Mouse (Mus musculus): Measurements from ENCODE around the gene Sowaha. TPM values are rescaled to one million over a fixed set of nuclear protein-coding genes. Genes with fewer than 3 reads are reported as not detected.

Sowaha gene
- 0.31 and 0.42 TPM in 2 replicates for polyA plus RNA-seq (2015; fragmentation: Nextera tagmentation; extraction: Ambion mirVana)

GRCm38 (mm10) chr11:53479783-53480301 is at the start of gene Sowaha, which contains the start of gene Gm9945:
Sowaha (minus strand) TSS chr11:53480274.
Gm9945 (plus strand) TSS chr11:53480166.
- Histone ChIP-seq H3K4me3 (replicated peaks) (peak within 1 kb of the TSS; percentile 46), H3K9me3 (no peaks in the 10 kb centered on the region), H3K36me3 (no peaks in the 10 kb centered on the region), H3K27ac (no peak within 1 kb of the TSS), H3K4me2 (replicated peaks) (peak within 1 kb of the TSS; percentile 69), H3K4me1 (replicated peaks) (peaks cover 35% of the 10 kb centered on the region), H3K27me3 (peaks cover 80% of the 10 kb centered on the region), H3K9ac (replicated peaks) (peak within 1 kb of the TSS; percentile 56; the same call in 1 of the 2 replicates)
- peak; percentile 49 for ATAC-seq
- 5% methylated on average over 40 of the region's 40 CpGs for WGBS

- Histone ChIP-seq H3K27me3 (no peaks in the 10 kb centered on the region), H3K9ac (replicated peaks) (no peak overlapping the region), H3K36me3 (peaks cover 7% of the 10 kb centered on the region), H3K4me2 (replicated peaks) (no peak overlapping the region), H3K4me3 (replicated peaks) (no peak overlapping the region), H3K4me1 (replicated peaks) (0 out of 2 replicates have a peak, but pooled peaks cover 3% of the 10 kb centered on the region), H3K9me3 (no peaks in the 10 kb centered on the region), H3K27ac (no peak overlapping the region)
- 69% methylated on average over 6 of the region's 6 CpGs for WGBS
- no peak for ATAC-seq
Observed at GRCm38 (mm10) chr11:53529253-53529557, 49.1 kb upstream of the Sowaha start.

GRCm38 (mm10) chr11:53528397-53529252 is 48.6 kb upstream of the Sowaha start:
- no peak overlapping the region for H3K4me3 ChIP-seq (replicated peaks)
- H3K9me3 ChIP-seq = no peaks in the 10 kb centered on the region
- no peak overlapping the region for H3K9ac ChIP-seq (replicated peaks)
- WGBS = 84% methylated on average over 9 of the region's 9 CpGs
- H3K27ac ChIP-seq = no peak overlapping the region
- ATAC-seq = no peak
- 0 out of 2 replicates have a peak, but pooled peaks cover 8% of the 10 kb centered on the region for H3K4me1 ChIP-seq (replicated peaks)
- peaks cover 2% of the 10 kb centered on the region; the same call in 1 of the 2 replicates for H3K36me3 ChIP-seq
- no peaks in the 10 kb centered on the region for H3K27me3 ChIP-seq
- no peak overlapping the region for H3K4me2 ChIP-seq (replicated peaks)

- Histone ChIP-seq H3K9me3 (no peaks in the 10 kb centered on the region), H3K4me1 (replicated peaks) (peaks cover 21% of the 10 kb centered on the region), H3K4me2 (replicated peaks) (no peak overlapping the region), H3K27me3 (0 out of 2 replicates have a peak, but pooled peaks cover 2% of the 10 kb centered on the region), H3K9ac (replicated peaks) (no peak overlapping the region), H3K27ac (no peak overlapping the region), H3K4me3 (replicated peaks) (no peak overlapping the region), H3K36me3 (no peaks in the 10 kb centered on the region)
- 46% methylated on average over 4 of the region's 4 CpGs for WGBS
- ATAC-seq = no peak
Observed at GRCm38 (mm10) chr11:53525461-53525860, 45.4 kb upstream of the Sowaha start.

GRCm38 (mm10) chr11:53524905-53525304 is 44.8 kb upstream of the Sowaha start:
- no peaks in the 10 kb centered on the region for H3K36me3 ChIP-seq
- 0 out of 2 replicates have a peak, but pooled peaks cover 2% of the 10 kb centered on the region for H3K27me3 ChIP-seq
- H3K4me3 ChIP-seq (replicated peaks) = no peak overlapping the region
- H3K4me2 ChIP-seq (replicated peaks) = no peak overlapping the region
- H3K4me1 ChIP-seq (replicated peaks) = peaks cover 27% of the 10 kb centered on the region
- WGBS = 64% methylated on average over 6 of the region's 6 CpGs
- ATAC-seq = no peak
- no peaks in the 10 kb centered on the region for H3K9me3 ChIP-seq
- H3K9ac ChIP-seq (replicated peaks) = no peak overlapping the region
- H3K27ac ChIP-seq = no peak overlapping the region

- Histone ChIP-seq H3K4me1 (replicated peaks) (peaks cover 29% of the 10 kb centered on the region), H3K27ac (no peak overlapping the region)
- ATAC-seq = no peak
Observed at GRCm38 (mm10) chr11:53523545-53524405, 43.7 kb upstream of the Sowaha start.

GRCm38 (mm10) chr11:53522930-53523329 is 42.9 kb upstream of the Sowaha start:
- no peak for ATAC-seq
- Histone ChIP-seq H3K27ac (no peak overlapping the region), H3K4me1 (replicated peaks) (peaks cover 29% of the 10 kb centered on the region), H3K9ac (replicated peaks) (no peak overlapping the region), H3K9me3 (no peaks in the 10 kb centered on the region), H3K4me3 (replicated peaks) (no peak overlapping the region), H3K27me3 (peaks cover 16% of the 10 kb centered on the region), H3K36me3 (no peaks in the 10 kb centered on the region), H3K4me2 (replicated peaks) (no peak overlapping the region)
- 86% methylated on average over 9 of the region's 9 CpGs for WGBS

More at GRCm38 (mm10) chr11:53523545-53524405, 43.7 kb upstream of the Sowaha start:
- no peak overlapping the region for H3K4me2 ChIP-seq (replicated peaks)
- H3K27me3 ChIP-seq = peaks cover 7% of the 10 kb centered on the region
- no peak overlapping the region for H3K9ac ChIP-seq (replicated peaks)
- H3K4me3 ChIP-seq (replicated peaks) = no peak overlapping the region
- H3K36me3 ChIP-seq = no peaks in the 10 kb centered on the region
- H3K9me3 ChIP-seq = no peaks in the 10 kb centered on the region
- 89% methylated on average over 14 of the region's 14 CpGs for WGBS

- Histone ChIP-seq H3K4me2 (replicated peaks) (no peak overlapping the region), H3K9me3 (no peaks in the 10 kb centered on the region), H3K9ac (replicated peaks) (no peak overlapping the region), H3K4me3 (replicated peaks) (no peak overlapping the region), H3K36me3 (no peaks in the 10 kb centered on the region), H3K27me3 (peaks cover 17% of the 10 kb centered on the region), H3K4me1 (replicated peaks) (peaks cover 29% of the 10 kb centered on the region), H3K27ac (no peak overlapping the region)
- ATAC-seq = no peak
- 90% methylated on average over 3 of the region's 3 CpGs for WGBS
Observed at GRCm38 (mm10) chr11:53522362-53522761, 42.3 kb upstream of the Sowaha start.

- H3K9ac ChIP-seq (replicated peaks) = no peak overlapping the region
Observed at GRCm38 (mm10) chr11:53521821-53522131, 41.7 kb upstream of the Sowaha start.

GRCm38 (mm10) chr11:53521120-53521820 is 41.2 kb upstream of the Sowaha start:
- Histone ChIP-seq H3K4me3 (replicated peaks) (peak overlapping the region; percentile 75), H3K4me1 (replicated peaks) (peaks cover 29% of the 10 kb centered on the region), H3K9ac (replicated peaks) (peak overlapping the region; percentile 87; the same call in 1 of the 2 replicates), H3K4me2 (replicated peaks) (peak overlapping the region; percentile 78), H3K27me3 (peaks cover 17% of the 10 kb centered on the region), H3K36me3 (no peaks in the 10 kb centered on the region), H3K27ac (no peak overlapping the region), H3K9me3 (no peaks in the 10 kb centered on the region)
- no peak for ATAC-seq
- 47% methylated on average over 16 of the region's 16 CpGs for WGBS

More at GRCm38 (mm10) chr11:53521821-53522131, 41.7 kb upstream of the Sowaha start:
- Histone ChIP-seq H3K27ac (no peak overlapping the region), H3K4me1 (replicated peaks) (peaks cover 29% of the 10 kb centered on the region), H3K36me3 (no peaks in the 10 kb centered on the region), H3K4me2 (replicated peaks) (peak overlapping the region; percentile 78), H3K27me3 (peaks cover 17% of the 10 kb centered on the region), H3K4me3 (replicated peaks) (0 out of 2 replicates have a peak overlapping the region, but pooled peaks have one; percentile 75), H3K9me3 (no peaks in the 10 kb centered on the region)
- ATAC-seq = no peak
- WGBS = 86% methylated on average over 7 of the region's 7 CpGs

Measured in midbrain, embryonic 13.5 days (tissue).